Mouse (Mus musculus): Measurements from ENCODE around the gene Srl. TPM values are rescaled to one million over a fixed set of nuclear protein-coding genes. Genes with fewer than 3 reads are reported as not detected.
A peak's percentile ranks its signal among the peaks of the same experiment; 100 is the strongest.
"Not testable (repeated sequence)": the region's sequence is repeated elsewhere in the genome, so short reads cannot be mapped to it uniquely, and the experiment has no call there.

Gene Srl
- polyA plus RNA-seq, 1 experiment from 2014 or later, result 5.5 TPM

DNA sequence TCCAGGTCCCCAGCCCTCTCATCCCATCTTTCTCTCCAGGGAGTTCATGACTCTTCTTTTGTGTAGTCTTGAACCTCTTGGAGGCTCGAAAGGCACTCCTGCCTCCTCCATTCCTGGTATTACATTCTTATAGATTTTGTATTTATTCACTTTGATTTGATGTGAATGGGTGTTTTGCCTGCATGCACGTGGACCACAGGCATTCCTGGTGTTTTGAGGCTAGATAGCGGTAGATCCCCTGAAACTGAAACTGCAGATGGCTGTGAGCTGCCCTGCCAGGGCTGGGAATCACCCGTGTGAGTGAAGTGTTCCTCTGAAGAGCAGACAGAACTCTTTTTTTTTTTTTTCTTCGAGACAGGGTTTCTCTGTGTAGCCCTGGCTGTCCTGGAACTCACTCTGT, 42.8 kb upstream of the Srl start:
- no peak overlapping the region for H3K27ac ChIP-seq (ENCODE audit: low read length)
- H3K27me3 ChIP-seq (replicated peaks; ENCODE audit: insufficient read depth, low read length), result no peaks in the 10 kb centered on the region
- DNase-seq (ENCODE audit: low spot score) (no peak), ATAC-seq (no peak)
- no peak overlapping the region for H3K9ac ChIP-seq (replicated peaks; ENCODE audit: low read depth)
- no peaks in the 10 kb centered on the region for H3K36me3 ChIP-seq (ENCODE audit: insufficient read depth, low read length)
- H3K4me3 ChIP-seq (ENCODE audit: low read depth, low read length), result no peak overlapping the region
- H3K4me1 ChIP-seq (ENCODE audit: insufficient read depth, low read depth, low read length), result peaks cover 10% of the 10 kb centered on the region
- no peak for TF ChIP-seq EP300 (IDR thresholded peaks at IDR 0.05)
- TF ChIP-seq CTCF (IDR thresholded peaks at IDR 0.05), result no peak
- 64% methylated on average over 5 of the region's 5 CpGs for WGBS
- H3K9me3 ChIP-seq (ENCODE audit: low read length), result no peaks in the 10 kb centered on the region
- H3K4me2 ChIP-seq (replicated peaks; ENCODE audit: low read depth, low read length), result no peak overlapping the region

DNA sequence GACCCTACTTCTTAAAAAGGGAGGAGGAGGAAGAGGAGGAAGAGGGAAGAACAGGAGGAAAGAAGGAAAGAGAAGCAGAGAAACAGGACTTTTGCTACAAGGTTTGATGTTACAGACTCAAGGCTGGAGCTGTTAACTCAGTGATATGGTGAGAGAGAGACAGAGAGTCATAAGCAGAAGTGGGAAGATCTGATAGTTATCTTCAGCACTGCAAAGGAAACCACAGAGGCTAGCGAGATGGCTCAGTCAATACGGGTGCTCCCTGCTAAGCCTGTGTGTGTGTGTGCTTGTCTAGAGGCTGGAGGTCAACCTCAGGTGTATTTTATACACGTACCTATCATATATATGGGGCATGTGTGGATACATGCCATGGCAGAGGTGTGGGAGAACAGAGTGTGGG, 42.2 kb upstream of the Srl start:
- TF ChIP-seq CTCF (IDR thresholded peaks at IDR 0.05), result no peak
- no peaks in the 10 kb centered on the region for H3K36me3 ChIP-seq (ENCODE audit: insufficient read depth, low read length)
- H3K27ac ChIP-seq (ENCODE audit: low read length), result no peak overlapping the region
- no peak overlapping the region for H3K4me2 ChIP-seq (replicated peaks; ENCODE audit: low read depth, low read length)
- ATAC-seq, result no peak
- no peaks in the 10 kb centered on the region for H3K27me3 ChIP-seq (replicated peaks; ENCODE audit: insufficient read depth, low read length)
- no peaks in the 10 kb centered on the region for H3K9me3 ChIP-seq (ENCODE audit: low read length)
- peaks cover 10% of the 10 kb centered on the region for H3K4me1 ChIP-seq (ENCODE audit: insufficient read depth, low read depth, low read length)
- no peak for DNase-seq (ENCODE audit: low spot score)
- no peak overlapping the region for H3K9ac ChIP-seq (replicated peaks; ENCODE audit: low read depth)
- 67% methylated on average over 3 of the region's 3 CpGs for WGBS
- H3K4me3 ChIP-seq (ENCODE audit: low read depth, low read length), result no peak overlapping the region

DNA sequence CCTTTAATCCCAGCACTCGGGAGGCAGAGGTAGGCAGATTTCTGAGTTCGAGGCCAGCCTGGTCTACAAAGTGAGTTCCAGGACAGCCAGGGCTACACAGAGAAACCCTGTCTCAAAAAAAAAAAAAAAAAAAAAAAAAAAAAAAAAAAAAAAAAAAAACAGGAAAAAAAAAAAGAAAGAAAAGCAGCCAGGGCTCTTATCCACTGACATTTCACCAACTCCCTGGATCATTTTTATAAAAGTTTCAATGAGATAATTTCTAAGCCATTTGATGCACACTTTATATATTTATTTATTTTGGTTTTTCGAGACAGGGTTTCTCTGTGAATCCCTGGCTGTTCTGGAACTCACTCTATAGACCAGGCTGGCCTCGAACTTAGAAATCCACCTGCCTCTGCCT, 39.6 kb upstream of the Srl start:
- H3K27me3 ChIP-seq (replicated peaks; ENCODE audit: insufficient read depth, low read length); H3K4me2 ChIP-seq (replicated peaks; ENCODE audit: low read depth, low read length); H3K9me3 ChIP-seq (ENCODE audit: low read length); H3K4me1 ChIP-seq (ENCODE audit: insufficient read depth, low read depth, low read length); ATAC-seq; DNase-seq (ENCODE audit: low spot score); H3K27ac ChIP-seq (ENCODE audit: low read length); H3K36me3 ChIP-seq (ENCODE audit: insufficient read depth, low read length); H3K4me3 ChIP-seq (ENCODE audit: low read depth, low read length); H3K9ac ChIP-seq (replicated peaks; ENCODE audit: low read depth): not testable (repeated sequence)
- 80% methylated on average over 4 of the region's 4 CpGs for WGBS

DNA sequence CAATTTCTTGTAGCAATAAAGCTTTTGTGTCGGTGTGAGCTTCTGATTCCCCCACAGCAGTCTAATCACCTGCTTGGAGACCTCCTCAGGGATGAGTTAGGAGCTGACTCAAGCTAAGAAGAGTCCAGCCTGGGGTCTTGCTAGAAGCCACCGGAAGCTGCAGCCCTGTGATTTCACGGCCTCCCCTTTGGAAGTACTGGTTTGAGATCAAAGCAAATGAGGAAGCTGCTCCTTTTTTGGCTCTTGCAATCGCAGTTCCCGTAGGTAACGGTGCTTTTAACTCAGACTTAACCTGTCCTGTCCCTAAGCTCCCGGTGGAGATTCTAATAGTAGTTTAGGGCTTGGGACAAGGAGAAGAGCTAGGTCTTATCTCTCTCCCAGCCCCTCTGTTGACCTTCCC, 37.0 kb upstream of the Srl start:
- 43% methylated on average over 7 of the region's 7 CpGs for WGBS
- Histone ChIP-seq H3K9me3 (ENCODE audit: low read length) (no peaks in the 10 kb centered on the region), H3K27me3 (replicated peaks; ENCODE audit: insufficient read depth, low read length) (no peaks in the 10 kb centered on the region), H3K4me3 (ENCODE audit: low read depth, low read length) (no peak overlapping the region), H3K9ac (replicated peaks; ENCODE audit: low read depth) (no peak overlapping the region), H3K27ac (ENCODE audit: low read length) (no peak overlapping the region), H3K4me1 (ENCODE audit: insufficient read depth, low read depth, low read length) (no peaks in the 10 kb centered on the region), H3K36me3 (ENCODE audit: insufficient read depth, low read length) (no peaks in the 10 kb centered on the region), H3K4me2 (replicated peaks; ENCODE audit: low read depth, low read length) (no peak overlapping the region)
- TF ChIP-seq EP300 (IDR thresholded peaks at IDR 0.05), result no peak
- TF ChIP-seq CTCF (IDR thresholded peaks at IDR 0.05), result no peak
- no peak for DNase-seq (ENCODE audit: low spot score)
- no peak for ATAC-seq

DNA sequence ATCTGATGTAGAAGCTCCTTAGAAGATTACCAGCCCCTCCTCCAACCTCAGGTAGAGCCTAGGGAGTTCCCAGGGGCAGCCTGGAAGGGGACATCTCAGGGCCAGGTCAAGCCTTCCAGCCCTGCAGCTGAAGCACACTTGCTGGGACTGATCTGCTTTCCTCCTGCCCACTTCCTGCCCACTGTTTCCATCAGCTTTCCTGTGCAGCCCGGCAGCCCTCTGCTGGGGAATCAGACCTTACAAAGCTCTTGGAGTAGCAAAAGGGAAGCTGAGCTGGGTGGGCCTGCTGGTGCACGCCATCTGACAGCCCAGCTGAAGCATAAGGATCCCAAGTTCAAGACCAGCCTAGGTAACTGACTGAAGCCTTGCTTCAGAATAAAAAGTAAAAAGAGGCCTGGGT, 35.3 kb upstream of the Srl start:
- H3K27ac ChIP-seq (ENCODE audit: low read length), result no peak overlapping the region

DNA sequence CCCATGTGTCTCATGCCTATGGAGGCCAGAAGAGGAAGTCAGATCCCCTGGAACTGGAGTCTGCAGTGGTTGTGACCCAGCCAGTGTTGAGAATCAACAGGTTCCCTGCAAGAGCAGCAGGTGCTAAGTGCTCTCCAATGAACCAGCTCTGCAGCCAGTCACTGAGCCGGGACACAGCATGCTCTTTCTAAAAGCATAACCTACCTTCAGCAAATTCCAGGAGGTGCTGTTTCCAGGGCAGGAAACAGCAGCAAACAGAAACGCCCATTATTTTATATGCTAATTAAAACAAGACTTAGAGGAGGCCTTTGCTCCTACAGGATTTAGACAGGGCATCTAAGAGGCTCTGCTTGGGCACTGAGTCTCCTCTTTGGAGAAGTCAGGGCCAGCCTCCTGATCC, 34.4 kb upstream of the Srl start:
- 35% methylated on average over 2 of the region's 2 CpGs for WGBS
- Histone ChIP-seq H3K27me3 (replicated peaks; ENCODE audit: insufficient read depth, low read length) (no peaks in the 10 kb centered on the region), H3K36me3 (ENCODE audit: insufficient read depth, low read length) (no peaks in the 10 kb centered on the region), H3K9me3 (ENCODE audit: low read length) (no peaks in the 10 kb centered on the region), H3K4me2 (replicated peaks; ENCODE audit: low read depth, low read length) (no peak overlapping the region), H3K9ac (replicated peaks; ENCODE audit: low read depth) (no peak overlapping the region), H3K4me1 (ENCODE audit: insufficient read depth, low read depth, low read length) (no peaks in the 10 kb centered on the region), H3K4me3 (ENCODE audit: low read depth, low read length) (no peak overlapping the region), H3K27ac (ENCODE audit: low read length) (no peak overlapping the region)
- ATAC-seq, result no peak
- no peak for TF ChIP-seq CTCF (IDR thresholded peaks at IDR 0.05)
- TF ChIP-seq EP300 (IDR thresholded peaks at IDR 0.05), result no peak
- DNase-seq (ENCODE audit: low spot score), result no peak

More for the DNA sequence above, 35.3 kb upstream of the Srl start:
- H3K9me3 ChIP-seq (ENCODE audit: low read length), result no peaks in the 10 kb centered on the region
- no peak overlapping the region for H3K9ac ChIP-seq (replicated peaks; ENCODE audit: low read depth)
- no peaks in the 10 kb centered on the region for H3K27me3 ChIP-seq (replicated peaks; ENCODE audit: insufficient read depth, low read length)
- H3K4me3 ChIP-seq (ENCODE audit: low read depth, low read length), result no peak overlapping the region
- no peak for DNase-seq (ENCODE audit: low spot score)
- 24% methylated on average over 2 of the region's 2 CpGs for WGBS
- no peaks in the 10 kb centered on the region for H3K36me3 ChIP-seq (ENCODE audit: insufficient read depth, low read length)
- H3K4me1 ChIP-seq (ENCODE audit: insufficient read depth, low read depth, low read length), result no peaks in the 10 kb centered on the region
- no peak for ATAC-seq
- TF ChIP-seq EP300 (IDR thresholded peaks at IDR 0.05) (no peak), CTCF (IDR thresholded peaks at IDR 0.05) (peak; percentile 26; the same call in 1 of the 2 replicates)
- no peak overlapping the region for H3K4me2 ChIP-seq (replicated peaks; ENCODE audit: low read depth, low read length)

DNA sequence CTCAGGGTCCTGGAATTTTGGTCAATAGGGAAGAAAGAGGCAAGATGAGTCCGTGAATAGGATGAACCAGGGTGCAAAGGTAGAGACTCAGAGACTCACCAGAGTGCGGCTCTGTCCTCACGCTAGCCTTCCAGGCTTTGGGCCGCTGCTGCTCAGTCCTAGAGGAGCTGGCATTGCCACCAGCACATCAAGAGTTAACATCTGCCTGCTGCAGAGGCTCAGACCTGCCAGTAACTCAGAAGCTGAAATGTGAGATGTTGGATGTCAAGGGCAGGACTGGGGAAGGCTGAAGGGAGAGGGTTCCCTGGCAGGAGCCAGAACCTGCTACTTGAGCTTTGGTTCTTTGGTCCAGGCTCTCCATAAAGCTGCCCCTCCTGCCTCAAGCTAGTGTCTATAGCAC, 29.1 kb upstream of the Srl start:
- H3K9me3 ChIP-seq (ENCODE audit: low read length), result no peaks in the 10 kb centered on the region
- DNase-seq (ENCODE audit: low spot score), result no peak
- TF ChIP-seq CTCF (IDR thresholded peaks at IDR 0.05) (no peak), EP300 (IDR thresholded peaks at IDR 0.05) (no peak)
- no peak overlapping the region for H3K27ac ChIP-seq (ENCODE audit: low read length)
- no peak overlapping the region for H3K4me2 ChIP-seq (replicated peaks; ENCODE audit: low read depth, low read length)
- no peaks in the 10 kb centered on the region for H3K36me3 ChIP-seq (ENCODE audit: insufficient read depth, low read length)
- H3K4me3 ChIP-seq (ENCODE audit: low read depth, low read length), result no peak overlapping the region
- 0 out of 2 replicates have a peak, but pooled peaks have one; percentile 30 for ATAC-seq
- no peak overlapping the region for H3K9ac ChIP-seq (replicated peaks; ENCODE audit: low read depth)
- 47% methylated on average over 4 of the region's 4 CpGs for WGBS
- H3K4me1 ChIP-seq (ENCODE audit: insufficient read depth, low read depth, low read length), result no peaks in the 10 kb centered on the region
- H3K27me3 ChIP-seq (replicated peaks; ENCODE audit: insufficient read depth, low read length), result no peaks in the 10 kb centered on the region
